Mouse (Mus musculus) right cerebral cortex, postnatal 10 days (tissue): Measurements from ENCODE around the gene Trim33.
A peak's percentile ranks its signal among the peaks of the same experiment; 100 is the strongest.

ENCODE experiments used
- DNase-seq, 2 experiments: peaks; one replicate each; pipeline ENCODE4 v3.0.0; 2021; ENCODE audit warnings: low spot score in 2 of 2

Trim33 gene

DNA sequence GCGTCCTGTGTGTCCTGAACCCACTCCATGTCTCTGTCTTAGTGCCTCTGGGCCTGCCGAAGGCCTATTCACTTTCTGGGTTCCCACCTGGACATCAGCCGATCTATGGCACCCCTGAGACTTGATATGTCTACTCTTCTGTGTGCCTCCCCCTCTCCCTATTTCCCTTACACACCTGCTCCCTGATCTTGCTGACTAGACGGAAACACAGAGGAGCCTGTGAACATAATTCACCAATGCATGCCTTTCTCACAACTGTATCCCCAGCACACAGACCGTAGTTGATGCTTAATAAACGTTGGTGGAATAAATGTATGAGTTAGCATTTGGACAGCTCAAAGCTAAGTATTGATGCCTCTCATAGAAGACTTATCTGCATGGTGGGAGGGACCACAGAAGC is 121.7 kb downstream of the Trim33 start:
- DNase-seq = no peak

GRCm38 (mm10) chr3:103401342-103402098 is 122.4 kb downstream of the Trim33 start:
- peak; percentile 84 to 88 for DNase-seq

GRCm38 (mm10) chr3:103402212-103402611 is 123.1 kb downstream of the Trim33 start:
- no peak for DNase-seq

- no peak for DNase-seq
These were observed 126.0 kb downstream of the Trim33 start for GRCm38 (mm10) chr3:103405135-103405534.

DNA sequence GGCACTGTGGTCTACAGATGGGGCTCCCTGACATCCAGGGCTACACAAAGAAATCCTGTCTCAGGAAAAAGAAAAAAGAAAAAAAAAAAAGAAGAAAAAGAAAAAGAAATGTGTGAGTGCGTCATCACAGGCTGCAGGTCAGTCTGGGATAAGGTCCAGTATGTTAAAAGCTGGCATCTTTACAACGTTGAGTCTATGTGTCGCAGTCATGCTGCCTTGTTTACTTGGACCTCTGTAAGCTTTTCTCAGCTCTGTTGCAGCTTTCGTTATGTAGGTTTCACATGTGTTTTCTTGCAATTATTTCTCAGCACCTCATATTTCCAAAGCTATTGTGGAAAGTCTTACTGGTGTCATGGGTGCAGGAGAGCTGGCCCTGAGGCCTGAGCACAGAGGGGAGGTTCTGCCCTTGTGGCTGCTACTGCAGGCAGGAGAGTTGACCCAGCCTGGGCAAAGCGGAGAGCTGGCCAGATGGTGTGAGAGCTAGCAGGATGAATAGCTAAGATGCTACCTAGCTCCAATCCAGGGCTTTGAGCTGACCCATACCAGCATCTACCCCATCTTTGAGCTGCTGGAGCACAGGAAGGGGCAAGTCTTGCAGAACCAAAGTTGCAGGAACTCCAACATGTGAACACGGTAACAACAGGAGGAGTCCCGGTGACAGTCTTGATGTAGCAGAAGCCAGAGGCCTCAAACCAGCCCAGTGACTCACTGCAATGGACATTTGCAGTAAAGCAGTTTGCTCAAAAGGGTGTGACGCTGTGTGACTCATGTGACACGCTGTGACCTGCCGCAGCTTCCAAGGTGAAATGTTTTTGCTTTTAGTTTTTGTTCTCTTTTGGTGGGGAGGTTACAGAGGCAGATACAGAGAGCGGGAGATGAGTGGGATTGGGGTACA is 127.0 kb downstream of the Trim33 start:
- no peak for DNase-seq
